Mouse (Mus musculus): ENCODE data around the gene Ctcf. TPM values are rescaled to one million over a fixed set of nuclear protein-coding genes. Genes with fewer than 3 reads are reported as not detected.

Ctcf gene
- total RNA-seq, 2 experiments from 2014 or later: 63.3 to 71.7 TPM

- no peak for DNase-seq (ENCODE audit: extremely low spot score in 1 of 2, low spot score in 1 of 2)
Observed at GRCm38 (mm10) chr8:105640511-105640910, 4.1 kb downstream of the Ctcf start.

- no peak for DNase-seq (ENCODE audit: extremely low spot score in 1 of 2, low spot score in 1 of 2)
Observed at GRCm38 (mm10) chr8:105645205-105645604, 8.8 kb downstream of the Ctcf start.

GRCm38 (mm10) chr8:105648929-105649328 is 12.6 kb downstream of the Ctcf start:
- DNase-seq (ENCODE audit: extremely low spot score in 1 of 2, low spot score in 1 of 2): no peak

GRCm38 (mm10) chr8:105657641-105658040 is 21.3 kb downstream of the Ctcf start:
- DNase-seq (ENCODE audit: extremely low spot score in 1 of 2, low spot score in 1 of 2): no peak

- no peak for DNase-seq (ENCODE audit: extremely low spot score in 1 of 2, low spot score in 1 of 2)
Observed at GRCm38 (mm10) chr8:105661167-105661566, 24.8 kb downstream of the Ctcf start.

- DNase-seq (ENCODE audit: extremely low spot score in 1 of 2, low spot score in 1 of 2): no peak
Observed at GRCm38 (mm10) chr8:105677891-105678290, 41.5 kb downstream of the Ctcf start.

GRCm38 (mm10) chr8:105685325-105685724 is 49.0 kb downstream of the Ctcf start:
- DNase-seq (ENCODE audit: extremely low spot score in 1 of 2, low spot score in 1 of 2): no peak

GRCm38 (mm10) chr8:105685796-105686308 is 49.5 kb downstream of the Ctcf start, which contains the start of gene Carmil2:
TSS of gene Carmil2 (plus strand) at chr8:105686274.
- DNase-seq (ENCODE audit: extremely low spot score in 1 of 2, low spot score in 1 of 2): peak in 1 of 2 experiments; percentile 60

GRCm38 (mm10) chr8:105686551-105686950 is 50.2 kb downstream of the Ctcf start:
- no peak for DNase-seq (ENCODE audit: extremely low spot score in 1 of 2, low spot score in 1 of 2)

GRCm38 (mm10) chr8:105687512-105687911 is 51.1 kb downstream of the Ctcf start:
- no peak for DNase-seq (ENCODE audit: extremely low spot score in 1 of 2, low spot score in 1 of 2)

GRCm38 (mm10) chr8:105688242-105688752 is 51.9 kb downstream of the Ctcf start:
- no peak for DNase-seq (ENCODE audit: extremely low spot score in 1 of 2, low spot score in 1 of 2)

- no peak for DNase-seq (ENCODE audit: extremely low spot score in 1 of 2, low spot score in 1 of 2)
Observed at GRCm38 (mm10) chr8:105689256-105689982, 53.1 kb downstream of the Ctcf start.

GRCm38 (mm10) chr8:105689983-105690360 is 53.6 kb downstream of the Ctcf start:
- DNase-seq (ENCODE audit: extremely low spot score in 1 of 2, low spot score in 1 of 2): no peak

GRCm38 (mm10) chr8:105690978-105691377 is 54.6 kb downstream of the Ctcf start:
- no peak for DNase-seq (ENCODE audit: extremely low spot score in 1 of 2, low spot score in 1 of 2)

GRCm38 (mm10) chr8:105692449-105693182 is 56.2 kb downstream of the Ctcf start:
- no peak for DNase-seq (ENCODE audit: extremely low spot score in 1 of 2, low spot score in 1 of 2)

- peak; percentile 55 to 82 for DNase-seq (ENCODE audit: extremely low spot score in 1 of 2, low spot score in 1 of 2)
Observed at GRCm38 (mm10) chr8:105693648-105694047, 57.3 kb downstream of the Ctcf start.

GRCm38 (mm10) chr8:105694051-105694799 is 57.9 kb downstream of the Ctcf start:
- DNase-seq (ENCODE audit: extremely low spot score in 1 of 2, low spot score in 1 of 2): peak in 1 of 2 experiments; percentile 36

- DNase-seq (ENCODE audit: extremely low spot score in 1 of 2, low spot score in 1 of 2): no peak
Observed at GRCm38 (mm10) chr8:105695080-105695780, 58.9 kb downstream of the Ctcf start.

GRCm38 (mm10) chr8:105697196-105697780 is 60.9 kb downstream of the Ctcf start:
- DNase-seq (ENCODE audit: extremely low spot score in 1 of 2, low spot score in 1 of 2): no peak

GRCm38 (mm10) chr8:105698734-105699133 is 62.4 kb downstream of the Ctcf start:
- no peak for DNase-seq (ENCODE audit: extremely low spot score in 1 of 2, low spot score in 1 of 2)
